Mouse (Mus musculus) heart, embryonic 14.5 days (tissue): ENCODE data around the gene Olfr1272. TPM values are rescaled to one million over a fixed set of nuclear protein-coding genes. Genes with fewer than 3 reads are reported as not detected.
"Not testable (repeated sequence)": the region's sequence is repeated elsewhere in the genome, so short reads cannot be mapped to it uniquely, and the experiment has no call there.

Experiments used
- ATAC-seq: fragments of 200-750 bp; cut with Nextera tagmentation; 2 replicates; pipeline ENCODE4 v1.8.0; 2017; ENCODE audit warnings: low read depth, moderate TSS enrichment; ENCODE audit not compliant: insufficient number of reproducible peaks, insufficient read depth, low FRiP score
- H3K27ac ChIP-seq, 2 experiments: fragments of 200-500 bp in 1 of 2; fragments of 300-500 bp in 1 of 2; sonication (generic) in 1 of 2; replicated peaks in 1 of 2; 2 replicates each; pipeline ENCODE4 v1.5.1; 2012 to 2014; ENCODE audit warnings: low read depth in 2 of 2, low read length in 2 of 2, control low read depth in 1 of 2, mild to moderate bottlenecking in 1 of 2, mixed read lengths in 1 of 2; ENCODE audit not compliant: control insufficient read depth in 1 of 2, insufficient read depth in 1 of 2
- H3K27me3 ChIP-seq: fragments of 300-500 bp; sonication (generic); 2 replicates; pipeline ENCODE4 v1.6.1; 2014; ENCODE audit warnings: mild to moderate bottlenecking, low read length, control low read depth; ENCODE audit not compliant: control insufficient read depth, insufficient read depth
- H3K36me3 ChIP-seq: fragments of 300-500 bp; sonication (generic); 2 replicates; pipeline ENCODE4 v1.6.1; 2014; ENCODE audit warnings: mild to moderate bottlenecking, control low read depth, low read length, mixed read lengths; ENCODE audit not compliant: control insufficient read depth, insufficient read depth
- H3K4me1 ChIP-seq, 2 experiments: fragments of 200-500 bp in 1 of 2; fragments of 300-500 bp in 1 of 2; sonication (generic) in 1 of 2; 2 replicates each; pipeline ENCODE4 v1.6.1; 2012 to 2014; ENCODE audit warnings: low read length in 2 of 2, control low read depth in 1 of 2, mixed read lengths in 1 of 2; ENCODE audit not compliant: control insufficient read depth in 2 of 2, insufficient read depth in 2 of 2
- H3K4me2 ChIP-seq: fragments of 300-500 bp; sonication (generic); 2 replicates; pipeline ENCODE4 v1.6.1; 2014; ENCODE audit warnings: mild to moderate bottlenecking, low read length
- H3K4me3 ChIP-seq, 2 experiments: fragments of 200-500 bp in 1 of 2; fragments of 300-500 bp in 1 of 2; sonication (generic) in 1 of 2; 2 replicates each; pipeline ENCODE4 v1.5.1; 2012 to 2014; ENCODE audit warnings: low read length in 2 of 2, mild to moderate bottlenecking in 2 of 2, control low read depth in 1 of 2, low read depth in 1 of 2, moderate library complexity in 1 of 2; ENCODE audit not compliant: control insufficient read depth in 1 of 2, insufficient read depth in 1 of 2
- H3K9ac ChIP-seq: fragments of 300-500 bp; sonication (generic); 2 replicates; pipeline ENCODE4 v1.6.1; 2014; ENCODE audit warnings: mild to moderate bottlenecking, low read length
- H3K9me3 ChIP-seq: fragments of 300-500 bp; sonication (generic); 2 replicates; pipeline ENCODE4 v1.6.1; 2016; ENCODE audit warnings: low read length, control low read depth; ENCODE audit not compliant: control insufficient read depth
- WGBS: fragments of 180-500 bp; shearing (Covaris S2); extraction: QIAGEN DNeasy Blood & Tissue Kit; methylation state at CpG from one replicate; pipeline ENCODE4 v1.1.7; 2014; 5-methylcytosine and 5-hydroxymethylcytosine counted together
- polyA plus RNA-seq: library from polyadenylated mRNA; unstranded; fragments of >200 nt; fragmentation: Nextera tagmentation; extraction: Ambion mirVana; gene quantifications from 2 replicates; pipeline ENCODE4 v1.2.1, GENCODE M21; 2014

Gene Olfr1272
- not detected in 2 replicates for polyA plus RNA-seq

DNA sequence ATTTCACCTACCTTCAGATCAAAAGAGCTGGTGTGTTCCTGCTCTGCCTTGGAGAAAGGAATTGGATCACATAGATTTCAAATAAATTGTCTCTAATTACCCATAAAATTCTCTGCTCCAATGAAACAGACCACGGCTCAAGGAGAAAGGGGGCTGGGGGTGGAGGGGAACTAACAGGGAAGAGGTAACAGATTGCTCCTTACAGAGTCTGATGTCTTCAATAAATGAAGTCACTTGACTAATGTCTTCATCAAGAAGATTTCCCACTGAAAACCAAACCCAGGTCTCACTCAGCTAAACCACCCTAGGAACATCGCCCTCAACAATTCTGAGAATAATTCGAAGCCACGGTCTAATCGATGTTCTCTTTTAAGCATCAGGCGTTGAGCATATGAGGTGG lies at the start of gene Olfr1272:
Olfr1272 (minus strand) TSS at position 101 of the 400 bp plus-strand sequence.
- no peaks in the 10 kb centered on the region for H3K27me3 ChIP-seq
- H3K9ac ChIP-seq, result no peak within 1 kb of the TSS
- no peak within 1 kb of the TSS for H3K4me3 ChIP-seq
- H3K4me2 ChIP-seq, result no peak within 1 kb of the TSS
- H3K27ac ChIP-seq, result no peak within 1 kb of the TSS
- H3K4me1 ChIP-seq, result no peaks in the 10 kb centered on the region
- ATAC-seq, result no peak
- 87% methylated on average over 6 of the region's 6 CpGs for WGBS
- H3K9me3 ChIP-seq, result no peaks in the 10 kb centered on the region
- no peaks in the 10 kb centered on the region for H3K36me3 ChIP-seq

DNA sequence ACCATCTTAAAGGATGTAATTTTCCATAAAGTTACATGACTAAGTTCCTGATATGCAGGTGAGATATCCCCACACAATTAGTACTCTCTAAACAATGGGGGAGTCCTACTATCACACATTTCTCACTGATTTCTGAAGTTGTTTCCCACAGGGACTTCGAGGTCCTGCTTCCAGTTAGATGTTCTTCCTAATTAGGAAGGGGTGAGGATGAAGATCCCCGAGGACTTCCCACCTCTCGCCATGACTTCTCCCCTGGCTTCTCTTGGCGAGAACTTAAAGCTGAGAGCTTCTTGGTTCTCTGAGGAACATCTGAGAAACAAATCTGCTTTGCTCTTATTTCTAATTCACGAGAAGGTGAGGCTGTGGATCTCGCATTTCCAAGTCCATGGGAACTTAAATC lies 29.3 kb upstream of the Olfr1272 start, which contains the start of gene Gm13769:
Gm13769 (plus strand) TSS at position 301 of the 400 bp plus-strand sequence.
- not testable (repeated sequence) for H3K4me3 ChIP-seq, H3K36me3 ChIP-seq, H3K4me2 ChIP-seq, H3K27me3 ChIP-seq, H3K9me3 ChIP-seq, ATAC-seq, H3K9ac ChIP-seq, H3K27ac ChIP-seq, H3K4me1 ChIP-seq
- WGBS, result no CpG with 5 or more reads among the region's 6 CpGs

DNA sequence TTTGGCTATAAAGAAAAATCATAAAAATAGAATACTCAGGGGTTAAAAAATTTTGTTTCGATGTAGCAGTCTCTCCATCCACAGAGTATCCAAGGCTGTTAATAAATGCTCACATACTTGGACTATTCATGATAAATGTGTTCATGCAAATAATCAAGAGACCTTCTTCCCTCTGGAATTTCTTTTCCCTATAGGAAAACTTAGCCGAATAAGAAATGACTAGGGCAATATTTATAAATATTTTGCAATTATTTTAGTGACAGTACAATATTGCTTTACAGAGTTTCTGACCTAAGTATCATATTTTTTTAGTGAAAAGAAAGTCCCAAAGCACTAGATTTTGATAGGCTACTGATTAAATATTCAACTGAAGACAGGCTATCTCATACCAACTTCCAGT lies 21.7 kb downstream of the Olfr1272 start, which contains the start of gene Olfr1271:
Olfr1271 (minus strand) TSS at position 101 of the 400 bp plus-strand sequence.
- 75% methylated on average over 2 of the region's 2 CpGs for WGBS
- H3K27ac ChIP-seq, result no peak within 1 kb of the TSS
- no peak within 1 kb of the TSS for H3K4me2 ChIP-seq
- no peak within 1 kb of the TSS for H3K4me3 ChIP-seq
- H3K9ac ChIP-seq, result no peak within 1 kb of the TSS
- H3K4me1 ChIP-seq, result no peaks in the 10 kb centered on the region
- no peaks in the 10 kb centered on the region for H3K36me3 ChIP-seq
- ATAC-seq, result no peak
- no peaks in the 10 kb centered on the region for H3K9me3 ChIP-seq
- H3K27me3 ChIP-seq, result no peaks in the 10 kb centered on the region

DNA sequence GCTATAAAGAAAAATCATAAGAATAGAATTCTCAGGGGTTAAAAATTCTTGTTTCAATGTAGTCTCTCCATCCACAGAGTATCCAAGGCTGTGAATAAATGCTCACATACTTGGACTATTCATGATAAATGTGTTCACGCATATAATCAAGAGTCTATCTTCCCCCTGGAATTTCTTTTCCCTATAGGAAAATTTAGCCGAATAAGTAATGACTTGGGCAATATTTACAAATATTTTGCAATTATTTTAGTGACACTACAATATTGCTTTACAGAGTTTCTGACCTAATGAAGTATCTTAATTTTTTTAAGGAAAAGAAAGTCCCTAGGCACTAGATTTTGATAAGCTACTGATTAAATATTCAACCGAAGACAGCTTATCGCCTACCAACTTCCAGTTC lies 35.1 kb downstream of the Olfr1272 start, which contains the start of gene Olfr142:
Olfr142 (minus strand) TSS at position 101 of the 400 bp plus-strand sequence.
- no peaks in the 10 kb centered on the region for H3K27me3 ChIP-seq
- H3K27ac ChIP-seq, result no peak within 1 kb of the TSS
- no peak within 1 kb of the TSS for H3K4me2 ChIP-seq
- H3K36me3 ChIP-seq, result no peaks in the 10 kb centered on the region
- 84% methylated on average over 4 of the region's 4 CpGs for WGBS
- H3K9ac ChIP-seq, result no peak within 1 kb of the TSS
- no peak for ATAC-seq
- H3K4me3 ChIP-seq, result no peak within 1 kb of the TSS
- H3K4me1 ChIP-seq, result no peaks in the 10 kb centered on the region
- no peaks in the 10 kb centered on the region for H3K9me3 ChIP-seq

Other genes starting within 250 kb of the Olfr1272 start
- not detected in 2 replicates for gene Olfr140, start 229.2 kb downstream of the Olfr1272 start, polyA plus RNA-seq
- not detected in 2 replicates for gene Olfr1269, start 171.4 kb downstream of the Olfr1272 start, polyA plus RNA-seq
- gene Olfr32, start 150.5 kb downstream of the Olfr1272 start, polyA plus RNA-seq, result not detected in 2 replicates
- gene Olfr1270, start 139.8 kb downstream of the Olfr1272 start, polyA plus RNA-seq, result not detected in 2 replicates
- gene Olfr1506, start 68.3 kb downstream of the Olfr1272 start, polyA plus RNA-seq, result not detected in 2 replicates
- not detected in 2 replicates for gene Olfr142, start 35.2 kb downstream of the Olfr1272 start, polyA plus RNA-seq
- not detected in 2 replicates for gene Olfr1271, start 21.8 kb downstream of the Olfr1272 start, polyA plus RNA-seq
- gene Gm13769, start 29.4 kb upstream of the Olfr1272 start, polyA plus RNA-seq, result not detected in 2 replicates
- gene Olfr1274-ps, start 105.8 kb upstream of the Olfr1272 start, polyA plus RNA-seq, result not detected in 2 replicates